Mouse (Mus musculus) gastrocnemius, postnatal 25 days (tissue): ENCODE results near the gene Slc37a1. TPM values are rescaled to one million over a fixed set of nuclear protein-coding genes. Genes with fewer than 3 reads are reported as not detected.
A peak's percentile ranks its signal among the peaks of the same experiment; 100 is the strongest.
"Not testable (repeated sequence)": the region's sequence is repeated elsewhere in the genome, so short reads cannot be mapped to it uniquely, and the experiment has no call there.

Experiments used
- DNase-seq: peaks from one replicate; pipeline ENCODE4 v3.0.0; 2022
- total RNA-seq, 2 experiments: library from RNA; stranded (reverse); gene quantifications; 1 replicate in 1 of 2; 2 replicates in 1 of 2; pipeline ENCODE4 v1.2.3; 2021

The Slc37a1 gene
- total RNA-seq, 2 experiments from 2014 or later: 3.0 to 5.2 TPM

GRCm38 (mm10) chr17:31349388-31349787 lies 62.8 kb downstream of the Slc37a1 start:
- no peak for DNase-seq

DNA sequence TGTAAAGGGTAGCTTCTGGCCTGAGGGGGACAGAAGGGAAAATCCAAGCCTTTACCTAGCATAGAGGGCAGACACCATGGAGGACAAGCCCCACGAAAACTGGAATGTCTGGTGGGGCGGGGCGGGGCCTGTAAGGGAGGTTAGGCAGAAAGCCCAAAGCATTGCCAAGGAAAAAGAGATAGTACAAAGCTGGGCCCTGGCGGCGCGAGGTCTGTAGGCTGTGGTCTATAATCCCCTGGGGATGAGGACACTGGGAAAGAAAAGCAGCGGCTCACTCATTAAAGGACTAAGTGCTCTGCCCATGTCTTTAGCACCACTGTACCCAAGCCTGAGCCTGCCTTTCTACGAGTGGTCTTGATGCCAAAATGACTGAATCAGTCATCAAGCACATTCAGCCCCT lies 65.4 kb downstream of the Slc37a1 start:
- no peak for DNase-seq

DNA sequence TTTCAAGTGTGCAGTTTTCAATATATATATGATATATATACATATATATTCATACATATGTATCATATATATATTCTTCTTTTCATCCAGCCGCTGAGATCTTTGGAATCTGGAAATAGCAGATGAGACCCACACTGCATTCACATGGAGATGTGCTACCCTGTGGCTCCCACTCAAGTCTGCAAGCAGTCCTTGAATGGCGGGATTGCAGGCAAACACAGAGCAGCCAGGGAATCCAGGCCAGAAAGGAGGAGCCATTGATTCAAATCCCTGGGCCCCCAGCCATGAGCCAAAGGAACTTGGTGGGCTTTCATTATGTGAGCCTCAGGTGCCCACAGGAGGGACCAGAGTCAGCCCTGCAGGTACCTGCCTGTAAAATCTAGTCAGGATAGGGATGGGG lies 66.7 kb downstream of the Slc37a1 start:
- no peak for DNase-seq

DNA sequence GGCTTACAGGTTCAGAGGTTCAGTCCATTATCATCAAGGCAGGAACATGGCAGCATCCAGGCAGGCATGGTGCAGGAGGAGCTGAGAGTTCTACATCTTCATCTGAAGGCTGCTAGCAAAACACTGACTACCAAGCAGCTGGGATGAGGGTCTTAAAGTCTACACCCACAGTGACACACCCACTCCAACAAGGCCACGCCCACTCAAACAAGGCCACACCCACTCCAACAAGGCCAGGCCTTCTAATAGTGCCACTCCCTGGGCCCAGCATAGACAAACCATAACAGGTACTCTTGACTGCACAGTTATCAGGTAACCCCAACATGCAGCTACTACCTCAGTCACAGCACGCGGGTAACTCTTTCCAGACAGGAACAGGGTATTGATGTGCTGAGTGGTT lies 68.1 kb downstream of the Slc37a1 start:
- not testable (repeated sequence) for DNase-seq

GRCm38 (mm10) chr17:31355792-31356502 lies 69.4 kb downstream of the Slc37a1 start:
- no peak for DNase-seq

GRCm38 (mm10) chr17:31360582-31360981 lies 74.0 kb downstream of the Slc37a1 start:
- DNase-seq: no peak

GRCm38 (mm10) chr17:31365586-31366166 lies 79.1 kb downstream of the Slc37a1 start:
- DNase-seq: no peak

- DNase-seq: no peak
These were observed 83.6 kb downstream of the Slc37a1 start for GRCm38 (mm10) chr17:31370221-31370620.

DNA sequence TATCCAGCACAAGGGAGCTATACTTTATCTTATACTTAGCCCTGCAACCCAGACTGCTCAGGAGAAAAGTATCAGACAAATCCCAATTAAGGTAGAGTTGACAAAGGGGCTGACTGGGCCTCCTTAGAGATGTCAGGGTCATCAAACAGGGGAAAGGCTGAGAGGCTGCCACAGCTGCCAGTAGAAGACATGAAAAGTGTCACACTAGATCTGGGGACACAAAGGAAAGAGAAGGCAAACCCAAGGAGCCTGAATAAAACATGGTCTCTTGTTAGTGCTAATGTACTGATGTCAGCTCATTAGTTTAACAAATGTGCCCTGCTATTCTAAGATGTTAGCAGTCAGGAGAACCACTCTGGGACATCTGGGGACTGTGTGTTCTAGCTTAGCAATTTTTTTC lies 84.3 kb downstream of the Slc37a1 start:
- no peak for DNase-seq

- peak; percentile 24 for DNase-seq
These were observed 91.4 kb downstream of the Slc37a1 start for GRCm38 (mm10) chr17:31377961-31378360.

GRCm38 (mm10) chr17:31378361-31378761 lies 91.8 kb downstream of the Slc37a1 start:
- DNase-seq: no peak

DNA sequence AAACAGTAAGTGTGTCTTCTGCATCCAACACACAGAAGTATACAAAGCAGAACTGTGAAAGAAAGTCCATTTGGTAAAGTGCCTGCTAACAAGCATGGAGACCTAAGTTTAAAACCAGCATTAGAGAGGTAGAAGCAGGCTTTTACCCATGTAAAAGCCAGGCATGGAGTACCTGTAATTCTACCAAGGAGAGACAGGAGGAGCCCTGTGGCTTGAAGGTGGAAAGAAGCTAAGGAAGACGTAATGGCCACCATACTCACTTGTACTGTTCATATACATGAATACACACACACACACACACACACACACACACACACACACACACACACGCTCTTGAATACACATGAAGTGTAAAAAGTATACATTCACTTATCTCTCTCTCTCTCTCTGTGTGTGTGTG lies 92.5 kb downstream of the Slc37a1 start:
- DNase-seq: no peak

- no peak for DNase-seq
These were observed 93.3 kb downstream of the Slc37a1 start for GRCm38 (mm10) chr17:31379863-31380262.

GRCm38 (mm10) chr17:31383320-31383719 lies 96.7 kb downstream of the Slc37a1 start:
- no peak for DNase-seq

DNA sequence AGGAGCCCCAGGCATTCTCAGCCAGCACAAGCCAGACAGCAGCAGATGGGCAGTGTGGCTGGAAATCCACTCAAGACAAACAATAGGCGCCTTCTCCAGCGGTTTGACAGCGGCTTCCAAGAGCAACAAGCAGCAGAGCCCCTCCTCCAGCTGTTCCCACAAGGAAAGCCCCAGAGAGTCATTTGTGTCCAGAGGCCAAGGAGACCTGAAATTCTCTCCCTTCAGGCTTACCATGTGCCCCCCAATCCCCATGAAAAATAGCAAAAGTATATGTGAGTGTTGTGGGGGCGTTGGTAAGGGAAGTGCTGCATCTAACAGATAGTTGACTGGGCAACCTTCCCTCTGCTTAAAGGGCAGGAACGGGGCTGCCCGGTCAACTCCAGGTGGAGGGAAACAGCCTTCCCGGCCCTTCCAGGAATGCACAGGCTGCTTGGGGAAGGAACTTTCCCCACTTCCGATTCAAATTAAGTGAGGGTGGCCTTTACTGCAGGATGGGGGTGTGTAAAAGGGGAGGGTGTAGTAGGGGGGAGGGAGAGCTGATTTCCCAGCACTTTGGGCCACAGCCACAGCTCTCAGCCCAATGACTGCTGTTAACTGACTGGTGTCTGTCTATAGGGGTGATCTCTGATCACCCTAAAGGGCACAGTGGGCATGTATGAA lies 98.5 kb downstream of the Slc37a1 start:
- DNase-seq: peak; percentile 42

DNA sequence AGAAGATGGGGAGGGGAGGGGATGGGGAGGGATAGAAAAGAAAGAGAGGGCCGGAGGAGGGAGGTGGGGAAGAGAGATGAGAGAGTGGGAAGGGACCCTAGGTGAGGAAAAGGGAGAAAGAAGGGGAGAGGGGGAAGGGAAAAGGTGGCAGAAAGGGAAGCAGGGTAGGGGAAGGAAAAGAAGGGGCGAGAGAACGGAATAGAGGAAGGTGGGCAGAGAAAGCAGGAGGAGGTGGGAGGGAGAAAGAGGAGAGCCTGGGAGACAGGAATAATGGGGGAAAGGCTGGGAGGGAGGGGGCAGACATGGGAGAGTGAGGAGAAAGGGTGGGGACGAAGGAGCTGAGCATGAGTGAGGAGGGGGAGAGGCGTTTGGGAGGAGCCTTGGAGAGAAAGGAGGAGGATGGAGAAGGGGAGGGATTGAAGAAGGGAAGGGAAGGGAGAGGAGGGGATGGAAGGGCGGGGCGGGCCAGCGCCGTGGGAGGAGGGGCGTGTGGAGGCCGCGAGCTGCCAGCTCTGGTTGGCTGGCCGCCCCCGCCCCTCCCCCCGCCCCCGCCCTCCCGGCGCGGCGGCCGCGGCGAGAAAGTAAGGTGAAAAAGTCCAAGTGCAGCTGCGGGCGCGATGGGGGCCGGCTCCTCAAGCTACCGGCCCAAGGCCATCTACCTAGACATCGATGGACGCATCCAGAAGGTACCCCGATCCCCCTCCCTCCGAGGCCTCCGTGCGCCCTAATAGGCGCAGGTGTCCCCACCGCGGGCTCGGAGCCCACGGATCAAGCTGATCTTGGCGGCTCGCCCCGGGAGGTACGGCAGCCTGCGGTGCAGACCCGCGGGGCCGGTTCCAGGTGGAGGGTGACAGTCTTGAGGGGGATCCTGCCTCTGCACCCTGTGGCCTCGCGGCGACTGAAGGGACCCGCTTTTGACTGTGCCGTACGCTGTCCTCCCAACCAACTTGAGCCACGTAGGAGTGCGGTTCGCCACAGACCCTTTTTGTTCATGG lies 99.4 kb downstream of the Slc37a1 start, which contains the start of gene Pde9a:
Gene Pde9a (plus strand): TSS at position 540 of the 995 bp plus-strand sequence.
- DNase-seq: peak; percentile 50

DNA sequence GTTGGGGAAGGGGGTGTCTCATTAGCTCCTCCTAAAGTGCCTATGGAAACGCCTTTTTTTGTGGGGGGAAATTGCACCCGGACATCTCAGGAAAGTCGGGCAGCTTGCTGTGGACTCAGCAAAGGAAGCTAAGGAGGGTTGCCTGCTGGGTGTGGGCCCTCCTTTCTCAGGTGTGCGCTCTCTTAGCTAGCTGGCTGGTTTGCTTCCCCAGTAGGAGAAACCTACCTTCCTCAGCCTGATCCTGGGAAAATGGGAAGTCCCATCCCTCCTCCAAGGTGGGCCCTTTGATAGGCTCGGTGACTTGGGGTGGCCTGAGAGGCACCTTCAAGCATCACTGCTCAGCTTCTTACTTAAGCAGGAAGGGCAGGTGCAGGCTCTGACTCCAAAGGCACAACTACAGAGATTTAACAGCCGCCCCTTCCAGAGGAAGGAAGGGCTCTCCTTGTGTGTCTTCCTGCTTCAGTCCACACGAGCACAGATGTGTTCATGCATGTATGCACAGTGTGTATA lies 100.2 kb downstream of the Slc37a1 start:
- DNase-seq: no peak

DNA sequence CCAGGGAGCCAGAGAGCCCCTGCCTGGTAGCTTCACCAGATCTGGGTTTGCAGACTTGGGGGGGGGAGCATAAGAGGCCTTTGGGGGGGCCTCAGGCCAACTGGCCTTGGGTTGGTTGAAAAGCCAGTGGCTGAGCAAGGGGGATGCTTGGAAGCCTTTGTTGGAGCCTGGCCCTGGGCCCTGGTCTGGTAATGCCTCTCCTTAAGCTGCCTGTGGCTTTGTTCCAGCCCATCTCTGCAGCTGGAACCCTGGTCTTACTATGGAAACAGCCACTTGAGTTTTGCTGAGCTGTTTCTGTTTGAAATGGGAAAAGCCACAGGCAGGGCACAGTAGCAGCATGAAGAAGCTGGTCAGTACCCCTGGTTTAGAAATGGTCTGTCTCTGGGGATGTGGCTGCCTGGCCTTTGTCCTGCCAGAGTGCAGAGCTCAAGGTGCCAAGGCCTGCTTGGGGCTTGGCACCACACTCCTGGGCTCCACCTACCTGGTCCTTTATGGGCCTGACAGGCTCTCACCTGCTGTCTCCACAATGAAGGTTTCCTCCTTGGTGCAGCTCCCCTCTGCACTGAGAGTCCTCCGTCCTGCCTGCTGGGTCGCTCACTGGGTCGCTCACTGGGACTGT lies 102.9 kb downstream of the Slc37a1 start:
- DNase-seq: no peak

GRCm38 (mm10) chr17:31391462-31391861 lies 104.9 kb downstream of the Slc37a1 start:
- DNase-seq: no peak

- no peak for DNase-seq
These were observed 105.4 kb downstream of the Slc37a1 start for GRCm38 (mm10) chr17:31392041-31392440.

GRCm38 (mm10) chr17:31393811-31394210 lies 107.2 kb downstream of the Slc37a1 start:
- no peak for DNase-seq
